Mouse (Mus musculus): Measurements from ENCODE around the gene Nfyc.

- TF ChIP-seq CHD2 (IDR thresholded peaks at IDR 0.05; ENCODE audit: low read depth, low read length) (no peak), ZC3H11A (IDR thresholded peaks at IDR 0.05; ENCODE audit: borderline replicate concordance, low read depth, low read length) (no peak), MAFK (IDR thresholded peaks at IDR 0.05; ENCODE audit: insufficient read depth, low read depth, low read length) (no peak), ZNF384 (IDR thresholded peaks at IDR 0.05; ENCODE audit: low read depth, low read length) (no peak)
Observed at GRCm38 (mm10) chr4:120734012-120734622, 97.3 kb downstream of the Nfyc start.

All from ES-E14 (cell line).